Mouse (Mus musculus) hindbrain, embryonic 14.5 days (tissue): ENCODE measurements at regions not wholly inside any gene's neighbourhood (a gene's known extent, or its start where the extent isn't known, plus 50 kb on each side); places are given as distances from the start of the nearest gene placed in this dataset.

Experiments used
- ATAC-seq: fragments of 200-750 bp; cut with Nextera tagmentation; 2 replicates; pipeline ENCODE4 v1.8.0; 2017; ENCODE audit warnings: moderate number of reproducible peaks, mild to moderate bottlenecking, moderate TSS enrichment, moderate library complexity; ENCODE audit not compliant: low FRiP score
- DNase-seq: peaks from one replicate; pipeline ENCODE4 v3.0.0-alpha.2; 2015; ENCODE audit warnings: low spot score
- H3K27ac ChIP-seq: fragments of 300-500 bp; sonication (generic); 2 replicates; pipeline ENCODE4 v1.5.1; 2014; ENCODE audit warnings: mild to moderate bottlenecking, moderate library complexity
- H3K27me3 ChIP-seq: fragments of 300-500 bp; sonication (generic); 2 replicates; pipeline ENCODE4 v1.6.1; 2014; ENCODE audit warnings: mild to moderate bottlenecking, low read length, mixed read lengths; ENCODE audit not compliant: control insufficient read depth, insufficient read depth
- H3K36me3 ChIP-seq: fragments of 300-500 bp; sonication (generic); replicated peaks from 2 replicates; pipeline ENCODE4 v1.6.1; 2014; ENCODE audit not compliant: control insufficient read depth, insufficient read depth
- H3K4me1 ChIP-seq: fragments of 300-500 bp; sonication (generic); replicated peaks from 2 replicates; pipeline ENCODE4 v1.6.1; 2014; ENCODE audit warnings: antibody characterized with exemption, low read length, mixed read lengths; ENCODE audit not compliant: control insufficient read depth, insufficient read depth
- H3K4me2 ChIP-seq: fragments of 300-500 bp; sonication (generic); replicated peaks from 2 replicates; pipeline ENCODE4 v1.6.1; 2014; ENCODE audit warnings: mild to moderate bottlenecking, moderate library complexity
- H3K4me3 ChIP-seq: fragments of 300-500 bp; sonication (generic); replicated peaks from 2 replicates; pipeline ENCODE4 v1.5.1; 2014; ENCODE audit warnings: mild to moderate bottlenecking, low read length
- H3K9ac ChIP-seq: fragments of 300-500 bp; sonication (generic); 2 replicates; pipeline ENCODE4 v1.6.1; 2014
- H3K9me3 ChIP-seq: fragments of 300-500 bp; sonication (generic); 2 replicates; pipeline ENCODE4 v1.6.1; 2016; ENCODE audit warnings: low read length; ENCODE audit not compliant: control insufficient read depth
- WGBS: fragments of 180-500 bp; shearing (Covaris S2); extraction: QIAGEN DNeasy Blood & Tissue Kit; methylation state at CpG from one replicate; pipeline ENCODE4 v1.1.7; 2014; 5-methylcytosine and 5-hydroxymethylcytosine counted together

DNA sequence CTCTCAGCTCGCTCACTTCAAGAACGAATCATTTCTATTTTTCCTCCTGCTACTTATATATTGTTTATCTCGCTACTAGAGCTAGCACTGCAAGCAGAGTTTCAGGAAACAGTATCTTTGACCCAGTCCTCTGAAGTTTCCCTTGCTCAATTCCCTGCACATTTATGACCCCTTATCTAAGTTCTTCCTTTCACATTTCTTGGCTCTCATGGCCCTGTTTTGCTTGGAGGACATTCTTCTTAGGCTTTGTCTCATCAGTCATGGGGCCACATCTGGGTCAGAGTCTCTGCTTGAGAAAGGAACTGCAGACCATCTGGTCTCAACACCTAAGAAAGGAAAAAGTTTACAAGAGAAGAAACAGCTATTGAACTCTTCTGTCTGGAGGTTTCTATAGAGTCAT is 166.7 kb upstream of the Adamts3 start:
- Histone ChIP-seq H3K9me3 (peaks cover 7% of the 10 kb centered on the region; the same call in 1 of the 2 replicates), H3K36me3 (no peaks in the 10 kb centered on the region), H3K4me2 (no peak overlapping the region), H3K27me3 (no peaks in the 10 kb centered on the region), H3K27ac (no peak overlapping the region), H3K4me1 (no peaks in the 10 kb centered on the region), H3K4me3 (no peak overlapping the region), H3K9ac (no peak overlapping the region)
- ATAC-seq = no peak
- no peak for DNase-seq
- WGBS = 91% methylated on average over 3 of the region's 3 CpGs

DNA sequence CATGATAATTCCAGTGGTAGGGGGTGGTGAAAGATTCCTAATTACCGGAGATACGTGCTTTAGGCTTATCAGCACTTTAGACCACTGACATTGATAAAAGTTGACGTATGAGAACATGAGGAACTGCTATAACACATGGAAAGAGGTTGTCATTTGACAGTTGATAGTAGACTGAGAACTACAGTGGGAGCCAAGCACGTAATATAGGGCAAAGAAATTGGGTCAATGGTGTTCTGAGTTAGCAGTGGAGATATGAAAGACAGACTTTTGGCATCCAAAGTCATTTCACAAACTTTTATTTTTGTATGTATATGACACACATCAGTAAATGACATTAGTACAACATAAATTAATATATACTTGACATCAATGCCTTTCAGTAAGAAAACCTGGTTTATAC is 159.6 kb upstream of the Adamts3 start:
- no peak for ATAC-seq
- Histone ChIP-seq H3K4me1 (no peaks in the 10 kb centered on the region), H3K9ac (no peak overlapping the region), H3K36me3 (no peaks in the 10 kb centered on the region), H3K9me3 (no peaks in the 10 kb centered on the region), H3K27me3 (no peaks in the 10 kb centered on the region), H3K27ac (no peak overlapping the region), H3K4me3 (no peak overlapping the region), H3K4me2 (no peak overlapping the region)
- 87% methylated on average over 4 of the region's 4 CpGs for WGBS
- no peak for DNase-seq

DNA sequence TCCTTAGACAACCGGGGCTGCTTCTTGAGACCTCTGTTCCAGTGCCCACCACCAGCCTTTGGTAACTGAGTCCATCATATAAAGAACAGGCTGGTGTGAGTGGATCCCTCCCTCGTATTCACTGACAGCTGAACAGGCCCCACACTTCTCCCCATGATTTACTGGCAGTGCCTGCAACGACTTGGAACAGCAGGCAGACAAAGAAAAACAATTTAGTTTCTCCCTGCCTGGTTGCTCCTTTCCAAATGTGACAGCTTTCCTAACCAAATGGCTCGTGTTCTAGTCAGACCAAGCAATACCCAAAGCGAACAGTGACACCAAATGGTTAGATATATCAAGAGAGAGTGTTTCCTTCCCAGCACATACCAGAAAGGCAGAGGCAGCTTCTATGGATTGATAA is 150.0 kb upstream of the Adamts3 start:
- ATAC-seq = peak; percentile 46; the same call in 1 of the 2 replicates
- DNase-seq = no peak
- Histone ChIP-seq H3K9me3 (no peaks in the 10 kb centered on the region), H3K27ac (no peak overlapping the region), H3K4me3 (no peak overlapping the region), H3K27me3 (no peaks in the 10 kb centered on the region), H3K4me2 (no peak overlapping the region), H3K9ac (no peak overlapping the region), H3K36me3 (no peaks in the 10 kb centered on the region), H3K4me1 (no peaks in the 10 kb centered on the region)
- WGBS = 40% methylated on average over 5 of the region's 5 CpGs

DNA sequence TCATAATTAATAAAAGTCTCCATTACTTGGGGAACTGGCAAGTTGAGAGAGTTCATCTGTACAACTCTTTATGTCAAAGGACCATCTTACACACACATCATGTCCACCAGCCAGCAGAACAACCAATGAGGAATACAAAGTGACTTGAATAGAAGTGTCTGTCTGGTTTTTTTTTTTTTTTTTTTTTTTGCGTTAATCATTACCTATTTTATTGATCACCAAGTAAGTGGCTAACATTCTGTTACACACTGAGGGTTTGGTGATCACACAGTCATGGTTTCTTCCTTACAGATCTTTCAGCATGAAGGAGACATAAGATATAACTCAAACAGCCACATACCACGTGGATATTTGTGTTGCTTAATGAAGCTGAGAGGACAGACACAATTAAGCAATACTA is 147.6 kb upstream of the Adamts3 start:
- no peak for DNase-seq
- no peak for ATAC-seq
- 82% methylated on average over 2 of the region's 2 CpGs for WGBS

DNA sequence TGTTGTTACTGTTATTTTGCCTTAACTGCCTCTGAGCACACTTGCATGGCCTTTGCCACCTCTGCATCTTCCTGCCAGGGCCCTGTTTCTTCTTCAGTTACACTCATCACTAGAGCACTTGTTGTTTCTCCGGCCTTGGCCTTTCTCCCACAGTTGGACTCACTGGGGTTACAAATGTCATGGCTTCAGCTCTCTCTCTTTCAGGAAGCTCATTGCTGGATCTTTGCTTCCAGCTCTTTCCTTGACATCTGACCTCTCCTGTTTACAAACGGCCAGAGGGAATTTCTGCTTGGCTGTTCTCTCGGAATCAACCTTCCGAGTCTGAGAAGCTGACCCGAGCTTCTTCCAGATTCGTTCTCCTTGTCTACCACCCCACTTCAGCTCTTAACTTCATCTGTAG is 146.6 kb upstream of the Adamts3 start:
- WGBS = 43% methylated on average over 6 of the region's 6 CpGs
- H3K36me3 ChIP-seq = no peaks in the 10 kb centered on the region
- 0 out of 2 replicates have a peak, but pooled peaks cover 3% of the 10 kb centered on the region for H3K4me1 ChIP-seq
- no peak overlapping the region for H3K9ac ChIP-seq
- ATAC-seq = no peak
- no peaks in the 10 kb centered on the region for H3K27me3 ChIP-seq
- no peak overlapping the region for H3K4me2 ChIP-seq
- H3K27ac ChIP-seq = no peak overlapping the region
- no peak overlapping the region for H3K4me3 ChIP-seq
- no peak for DNase-seq
- H3K9me3 ChIP-seq = no peaks in the 10 kb centered on the region

More for the DNA sequence above, 147.6 kb upstream of the Adamts3 start:
- no peaks in the 10 kb centered on the region for H3K36me3 ChIP-seq
- H3K4me3 ChIP-seq = no peak overlapping the region
- 0 out of 2 replicates have a peak, but pooled peaks cover 3% of the 10 kb centered on the region for H3K4me1 ChIP-seq
- no peak overlapping the region for H3K27ac ChIP-seq
- H3K9me3 ChIP-seq = no peaks in the 10 kb centered on the region
- H3K4me2 ChIP-seq = no peak overlapping the region
- no peak overlapping the region for H3K9ac ChIP-seq
- no peaks in the 10 kb centered on the region for H3K27me3 ChIP-seq

DNA sequence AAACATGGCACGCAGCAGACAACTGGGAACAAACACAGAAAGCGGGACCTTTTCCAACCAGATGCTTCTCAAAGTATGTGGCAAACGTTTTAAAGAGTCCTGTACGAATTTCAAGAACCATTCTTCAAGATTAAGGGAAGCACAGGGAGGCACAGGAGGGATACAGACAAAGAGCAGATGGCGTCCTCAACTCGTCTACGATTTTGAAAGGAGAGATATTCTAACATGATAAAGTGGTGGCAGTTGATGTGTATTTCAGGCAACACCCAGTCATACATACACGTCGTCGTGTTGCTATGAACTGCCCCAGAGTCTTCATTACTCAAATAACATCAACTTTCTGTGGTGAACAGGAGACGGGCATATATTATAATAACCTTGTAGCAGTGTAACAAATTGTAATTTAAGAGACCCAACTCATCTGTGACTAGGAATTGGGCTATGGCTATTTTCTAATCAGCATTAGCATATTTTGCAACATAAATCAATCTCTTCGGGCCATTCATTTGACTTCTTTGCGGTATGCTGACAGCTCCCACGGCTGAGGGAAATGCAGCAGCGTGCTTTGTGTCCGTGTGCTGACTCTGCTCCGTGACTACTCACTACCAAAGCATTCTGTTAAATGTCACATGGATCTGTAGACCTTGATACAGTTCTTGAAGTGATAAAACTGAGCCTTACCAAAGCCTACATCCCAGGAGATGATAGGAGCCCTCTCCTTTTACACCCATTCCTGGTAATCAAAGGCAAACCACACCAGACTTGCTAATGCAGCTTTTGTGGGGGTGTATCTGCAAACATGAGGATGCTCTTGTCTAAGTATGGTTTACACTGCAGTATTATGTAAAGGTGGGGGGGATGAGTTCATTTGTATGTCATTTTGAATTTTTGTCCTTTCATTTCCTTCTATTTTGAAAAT is 144.0 kb upstream of the Adamts3 start:
- DNase-seq (no peak), ATAC-seq (peak; percentile 55; the same call in 1 of the 2 replicates)
- WGBS = 59% methylated on average over 17 of the region's 17 CpGs
- Histone ChIP-seq H3K27ac (no peak overlapping the region), H3K36me3 (no peaks in the 10 kb centered on the region), H3K9me3 (no peaks in the 10 kb centered on the region), H3K9ac (no peak overlapping the region), H3K27me3 (no peaks in the 10 kb centered on the region), H3K4me1 (0 out of 2 replicates have a peak, but pooled peaks cover 3% of the 10 kb centered on the region), H3K4me2 (peak overlapping the region; percentile 4), H3K4me3 (no peak overlapping the region)

DNA sequence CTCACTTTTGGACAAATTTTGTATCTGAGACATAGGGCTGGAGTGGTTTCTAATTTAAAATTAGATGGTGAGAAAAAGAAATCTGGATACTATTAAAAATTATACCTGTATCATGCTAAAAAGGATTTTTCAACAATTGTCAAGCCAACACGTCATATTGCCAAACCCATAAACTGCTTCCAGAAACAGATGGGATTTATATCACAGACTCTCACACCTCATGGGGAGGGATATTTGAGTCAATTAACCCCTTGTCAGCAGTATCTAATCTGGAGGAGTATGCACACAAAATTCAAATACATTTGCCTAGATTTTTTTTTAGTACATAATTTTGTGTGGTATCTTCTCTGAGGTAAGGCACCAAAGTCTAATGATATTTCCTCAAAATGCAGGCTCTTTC is 138.3 kb upstream of the Adamts3 start:
- Histone ChIP-seq H3K4me2 (no peak overlapping the region), H3K9me3 (no peaks in the 10 kb centered on the region), H3K9ac (no peak overlapping the region), H3K27me3 (no peaks in the 10 kb centered on the region), H3K27ac (no peak overlapping the region), H3K4me3 (no peak overlapping the region), H3K36me3 (no peaks in the 10 kb centered on the region), H3K4me1 (no peaks in the 10 kb centered on the region)
- DNase-seq (no peak), ATAC-seq (no peak)
- WGBS = 80% methylated on average over 1 of the region's 1 CpGs

DNA sequence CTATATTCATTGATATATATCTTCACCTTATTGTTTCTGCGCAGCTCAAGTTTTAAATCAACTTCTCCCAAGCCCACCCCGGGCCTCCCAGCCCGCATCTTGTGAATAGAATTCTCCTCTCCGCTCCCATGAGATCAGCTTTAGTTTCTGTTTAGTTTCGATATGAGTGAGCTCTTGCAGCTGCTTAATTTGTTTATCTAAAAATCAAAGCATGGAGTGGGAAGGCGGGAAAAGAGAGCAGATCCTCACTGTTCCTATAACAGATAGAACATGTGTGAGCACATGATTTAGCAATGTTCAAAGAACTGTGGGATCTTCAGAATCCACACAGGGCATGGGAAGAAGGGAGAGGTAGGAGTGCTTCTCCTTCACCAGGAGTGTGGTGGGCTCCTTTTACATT is 117.6 kb upstream of the Adamts3 start:
- no peak for ATAC-seq
- WGBS = 92% methylated on average over 6 of the region's 6 CpGs
- Histone ChIP-seq H3K4me2 (no peak overlapping the region), H3K9ac (no peak overlapping the region), H3K36me3 (no peaks in the 10 kb centered on the region), H3K27ac (no peak overlapping the region), H3K27me3 (no peaks in the 10 kb centered on the region), H3K9me3 (no peaks in the 10 kb centered on the region), H3K4me3 (no peak overlapping the region), H3K4me1 (no peaks in the 10 kb centered on the region)
- no peak for DNase-seq

DNA sequence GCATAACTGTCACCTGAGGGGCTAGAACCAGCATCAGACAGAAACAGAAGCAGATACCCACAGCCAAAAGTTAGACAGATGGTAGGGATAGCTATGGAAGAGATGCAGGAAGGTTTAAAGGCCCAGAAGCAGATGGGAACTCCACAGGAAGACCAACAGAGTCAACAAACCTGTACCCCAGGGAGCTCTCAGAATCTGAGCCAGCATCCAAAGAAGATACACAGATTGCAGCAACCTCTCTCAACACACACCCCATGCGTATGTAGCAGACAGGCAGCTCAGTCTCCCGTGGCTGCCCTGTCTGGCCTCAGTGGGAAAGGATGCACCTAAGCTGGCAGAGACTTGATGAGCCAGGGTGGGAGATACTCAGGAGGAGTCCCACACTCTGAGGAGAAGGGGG is 108.4 kb upstream of the Adamts3 start:
- 84% methylated on average over 2 of the region's 2 CpGs for WGBS
- Histone ChIP-seq H3K9ac (no peak overlapping the region), H3K4me3 (no peak overlapping the region), H3K36me3 (no peaks in the 10 kb centered on the region), H3K27me3 (no peaks in the 10 kb centered on the region), H3K4me1 (no peaks in the 10 kb centered on the region), H3K9me3 (no peaks in the 10 kb centered on the region), H3K4me2 (no peak overlapping the region), H3K27ac (no peak overlapping the region)
- ATAC-seq = no peak
- DNase-seq = no peak
